Mouse (Mus musculus): ENCODE results near the gene Kif2b.

- no peak for TF ChIP-seq CTCF (conservative IDR thresholded peaks at IDR 0.05; ENCODE audit: low read length)
- no peak for TF ChIP-seq NANOG (IDR thresholded peaks at IDR 0.05; ENCODE audit: borderline replicate concordance, low read length)
Observed at GRCm38 (mm10) chr11:91574477-91574876, 2.9 kb downstream of the Kif2b start.

Measured in E14TG2a.4 (cell line).